Mouse (Mus musculus): ENCODE results near the gene Efemp1.
A peak's percentile ranks its signal among the peaks of the same experiment; 100 is the strongest.

DNA sequence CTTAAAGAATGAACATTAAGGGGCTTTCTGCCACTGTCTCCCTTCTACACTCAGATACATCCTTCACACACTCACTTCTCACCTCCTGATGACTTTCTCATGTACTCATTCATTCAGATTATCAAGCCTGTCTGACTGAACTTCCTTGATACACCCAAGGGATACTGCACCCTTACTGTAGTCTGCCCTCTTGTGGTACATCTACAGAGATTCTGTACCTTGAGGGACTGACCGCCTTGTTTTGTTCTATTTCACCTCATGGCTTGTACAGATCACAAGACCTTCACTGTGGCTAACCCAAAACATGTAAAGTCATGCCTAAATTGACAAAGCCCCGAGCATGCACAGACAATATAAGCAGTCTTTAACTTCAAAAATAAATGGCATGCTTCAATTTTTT is 41.1 kb upstream of the Efemp1 start:
- no peak for TF ChIP-seq POLR2A (IDR thresholded peaks at IDR 0.05; ENCODE audit: borderline replicate concordance, extremely low read depth, insufficient read depth, insufficient read length, poor library complexity, severe bottlenecking)
- peak; percentile 8; the same call in 1 of the 2 replicates for TF ChIP-seq CTCF (IDR thresholded peaks at IDR 0.05; ENCODE audit: borderline replicate concordance, extremely low read depth, insufficient read depth, insufficient read length)
